Mouse (Mus musculus): ENCODE data around the gene Klhl29.
"Not testable (repeated sequence)": the region's sequence is repeated elsewhere in the genome, so short reads cannot be mapped to it uniquely, and the experiment has no call there.

- not testable (repeated sequence) for TF ChIP-seq POLR2A (IDR thresholded peaks at IDR 0.05; ENCODE audit: borderline replicate concordance, extremely low read depth, insufficient read depth, insufficient read length, poor library complexity, severe bottlenecking); CTCF (IDR thresholded peaks at IDR 0.05; ENCODE audit: borderline replicate concordance, extremely low read depth, insufficient read depth, insufficient read length)
Observed at GRCm38 (mm10) chr12:5344457-5344856, 31.0 kb downstream of the Klhl29 start.

Measured in brain, embryonic 14.5 days (tissue).